Mouse (Mus musculus): ENCODE data around the gene Adipor1. TPM values are rescaled to one million over a fixed set of nuclear protein-coding genes. Genes with fewer than 3 reads are reported as not detected.
"Not testable (repeated sequence)": the region's sequence is repeated elsewhere in the genome, so short reads cannot be mapped to it uniquely, and the experiment has no call there.

Adipor1 gene
- total RNA-seq, 2 experiments from 2014 or later: 62.3 to 63.5 TPM

GRCm38 (mm10) chr1:134418414-134418975, 3.3 kb downstream of the Adipor1 start:
- intact Hi-C loops (cut with DNase I): loop anchor here (10.0 kb wide), 1 partner anchor 364 kb away; no protein-coding TSS in a partner anchor
- no peak for DNase-seq (ENCODE audit: low spot score in 2 of 2)

- intact Hi-C loops (cut with DNase I): loop anchor here (10.0 kb wide), 1 partner anchor 364 kb away; no protein-coding TSS in a partner anchor
Observed at GRCm38 (mm10) chr1:134419176-134419575, 4.0 kb downstream of the Adipor1 start.

GRCm38 (mm10) chr1:134419751-134420458, 4.7 kb downstream of the Adipor1 start:
- no peak for DNase-seq (ENCODE audit: low spot score in 2 of 2)
- intact Hi-C loops (cut with DNase I): loop anchor here (10.0 kb wide), 1 partner anchor 365 kb away; no protein-coding TSS in a partner anchor

More at GRCm38 (mm10) chr1:134419176-134419575, 4.0 kb downstream of the Adipor1 start:
- no peak for DNase-seq (ENCODE audit: low spot score in 2 of 2)

GRCm38 (mm10) chr1:134423911-134424310, 8.7 kb downstream of the Adipor1 start:
- intact Hi-C loops (cut with DNase I): no loop called here
- DNase-seq (ENCODE audit: low spot score in 2 of 2): no peak

GRCm38 (mm10) chr1:134426289-134426688, 11.1 kb downstream of the Adipor1 start:
- DNase-seq (ENCODE audit: low spot score in 2 of 2): no peak
- intact Hi-C loops (cut with DNase I): no loop called here

GRCm38 (mm10) chr1:134433002-134433401, 17.8 kb downstream of the Adipor1 start:
- no peak for DNase-seq (ENCODE audit: low spot score in 2 of 2)
- intact Hi-C loops (cut with DNase I): no loop called here

- DNase-seq (ENCODE audit: low spot score in 2 of 2): no peak
- intact Hi-C loops (cut with DNase I): no loop called here
Observed at GRCm38 (mm10) chr1:134433473-134433872, 18.3 kb downstream of the Adipor1 start.

- intact Hi-C loops (cut with DNase I): no loop called here
- no peak for DNase-seq (ENCODE audit: low spot score in 2 of 2)
Observed at GRCm38 (mm10) chr1:134435414-134435813, 20.2 kb downstream of the Adipor1 start.

- DNase-seq (ENCODE audit: low spot score in 2 of 2): no peak
- intact Hi-C loops (cut with DNase I): no loop called here
Observed at GRCm38 (mm10) chr1:134440437-134440836, 25.3 kb downstream of the Adipor1 start.

- DNase-seq (ENCODE audit: low spot score in 2 of 2); intact Hi-C loops (cut with DNase I): not testable (repeated sequence)
Observed at GRCm38 (mm10) chr1:134441737-134442136, 26.6 kb downstream of the Adipor1 start.

GRCm38 (mm10) chr1:134442394-134442793, 27.2 kb downstream of the Adipor1 start:
- intact Hi-C loops (cut with DNase I): no loop called here
- DNase-seq (ENCODE audit: low spot score in 2 of 2): no peak

GRCm38 (mm10) chr1:134443288-134443687, 28.1 kb downstream of the Adipor1 start:
- DNase-seq (ENCODE audit: low spot score in 2 of 2); intact Hi-C loops (cut with DNase I): not testable (repeated sequence)

GRCm38 (mm10) chr1:134445418-134445817, 30.2 kb downstream of the Adipor1 start:
- intact Hi-C loops (cut with DNase I): no loop called here
- DNase-seq (ENCODE audit: low spot score in 2 of 2): no peak

GRCm38 (mm10) chr1:134448537-134448936, 33.4 kb downstream of the Adipor1 start:
- DNase-seq (ENCODE audit: low spot score in 2 of 2); intact Hi-C loops (cut with DNase I): not testable (repeated sequence)

- intact Hi-C loops (cut with DNase I): no loop called here
- no peak for DNase-seq (ENCODE audit: low spot score in 2 of 2)
Observed at GRCm38 (mm10) chr1:134450201-134450600, 35.0 kb downstream of the Adipor1 start.

- DNase-seq (ENCODE audit: low spot score in 2 of 2): peak; percentile 36 to 53
- intact Hi-C loops (cut with DNase I): no loop called here
Observed at GRCm38 (mm10) chr1:134450986-134451385, 35.8 kb downstream of the Adipor1 start.

- intact Hi-C loops (cut with DNase I): loop anchor here (1.0 kb wide), 1 partner anchor 93 kb away; no protein-coding TSS in a partner anchor
Observed at GRCm38 (mm10) chr1:134454904-134455824, 40.0 kb downstream of the Adipor1 start, which contains the start of gene Klhl12. Gene Klhl12 (plus strand): TSS chr1:134455531.

GRCm38 (mm10) chr1:134456060-134456459, 40.9 kb downstream of the Adipor1 start:
- no peak for DNase-seq (ENCODE audit: low spot score in 2 of 2)
- intact Hi-C loops (cut with DNase I): no loop called here

More at GRCm38 (mm10) chr1:134454904-134455824, 40.0 kb downstream of the Adipor1 start, which contains the start of gene Klhl12:
- peak; percentile 96 to 97 for DNase-seq (ENCODE audit: low spot score in 2 of 2)

- intact Hi-C loops (cut with DNase I): no loop called here
Observed at GRCm38 (mm10) chr1:134458139-134458727, 43.1 kb downstream of the Adipor1 start.

More at GRCm38 (mm10) chr1:134458139-134458727, 43.1 kb downstream of the Adipor1 start:
- no peak for DNase-seq (ENCODE audit: low spot score in 2 of 2)

All from left cerebral cortex, postnatal 25 days (tissue).